Mouse (Mus musculus): ENCODE measurements around the gene Krtap9-3.

DNA sequence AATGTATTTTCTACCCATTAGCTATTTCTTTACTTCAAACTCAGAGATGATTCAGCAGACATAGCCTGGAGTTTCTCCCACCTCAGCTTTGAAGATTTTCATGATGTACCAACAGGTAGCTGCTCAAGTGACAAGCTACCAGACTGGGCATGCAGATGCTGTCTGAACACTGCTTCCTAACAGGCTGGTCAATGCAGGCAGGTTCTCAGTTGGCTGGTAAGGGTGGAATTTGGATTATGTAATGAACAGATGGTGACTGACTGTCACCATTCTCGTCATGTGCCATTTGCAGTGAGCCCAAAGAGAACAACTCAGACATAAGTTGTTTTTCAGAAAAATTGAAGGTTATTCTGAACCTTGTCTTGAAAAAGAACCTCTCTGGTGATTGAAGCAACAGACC is 11.2 kb upstream of the Krtap9-3 start:
- TF ChIP-seq HCFC1 (IDR thresholded peaks at IDR 0.05; ENCODE audit: borderline replicate concordance, insufficient read depth, low read length) = no peak
- TF ChIP-seq CHD2 (IDR thresholded peaks at IDR 0.05; ENCODE audit: low read depth, low read length) = no peak
- TF ChIP-seq ZC3H11A (IDR thresholded peaks at IDR 0.05; ENCODE audit: borderline replicate concordance, low read depth, low read length) = no peak
